Mouse (Mus musculus) lung, embryonic 16.5 days (tissue): Measurements from ENCODE around the gene Prkn. TPM values are rescaled to one million over a fixed set of nuclear protein-coding genes. Genes with fewer than 3 reads are reported as not detected.

Experiments used
- ATAC-seq: fragments of 200-750 bp; cut with Nextera tagmentation; 2 replicates; pipeline ENCODE4 v1.8.0; 2017; ENCODE audit warnings: low read depth, mild to moderate bottlenecking, moderate library complexity
- H3K27ac ChIP-seq: fragments of 300-500 bp; sonication (generic); 2 replicates; pipeline ENCODE4 v1.5.1; 2014; ENCODE audit warnings: mild to moderate bottlenecking, control low read depth, low read length
- H3K27me3 ChIP-seq: fragments of 300-500 bp; sonication (generic); 2 replicates; pipeline ENCODE4 v1.6.1; 2014; ENCODE audit warnings: low read depth, low read length, mixed read lengths; ENCODE audit not compliant: control insufficient read depth, insufficient read depth
- H3K36me3 ChIP-seq: fragments of 300-500 bp; sonication (generic); 2 replicates; pipeline ENCODE4 v1.6.1; 2014; ENCODE audit warnings: low read length; ENCODE audit not compliant: control insufficient read depth, insufficient read depth
- H3K4me1 ChIP-seq: fragments of 300-500 bp; sonication (generic); replicated peaks from 2 replicates; pipeline ENCODE4 v1.6.1; 2014; ENCODE audit warnings: low read length, mixed read lengths; ENCODE audit not compliant: control insufficient read depth, insufficient read depth
- H3K4me2 ChIP-seq: fragments of 300-500 bp; sonication (generic); 2 replicates; pipeline ENCODE4 v1.6.1; 2014; ENCODE audit warnings: low read depth, low read length, control low read depth
- H3K4me3 ChIP-seq: fragments of 300-500 bp; sonication (generic); 2 replicates; pipeline ENCODE4 v1.5.1; 2014; ENCODE audit warnings: mild to moderate bottlenecking, low read length, control low read depth
- H3K9ac ChIP-seq: fragments of 300-500 bp; sonication (generic); 2 replicates; pipeline ENCODE4 v1.6.1; 2014; ENCODE audit warnings: low read length, control low read depth
- H3K9me3 ChIP-seq: fragments of 300-500 bp; sonication (generic); 2 replicates; pipeline ENCODE4 v1.6.1; 2016; ENCODE audit warnings: low read length; ENCODE audit not compliant: control insufficient read depth
- WGBS: fragments of 180-500 bp; shearing (Covaris S2); extraction: QIAGEN DNeasy Blood & Tissue Kit; methylation state at CpG from one replicate; pipeline ENCODE4 v1.1.7; 2014; 5-methylcytosine and 5-hydroxymethylcytosine counted together
- polyA plus RNA-seq: library from polyadenylated mRNA; unstranded; fragments of >200 nt; fragmentation: Nextera tagmentation; extraction: Ambion mirVana; gene quantifications from 2 replicates; pipeline ENCODE4 v1.2.1, GENCODE M21; 2015

Prkn gene
- polyA plus RNA-seq, 1 experiment from 2014 or later = 1.8 TPM

DNA sequence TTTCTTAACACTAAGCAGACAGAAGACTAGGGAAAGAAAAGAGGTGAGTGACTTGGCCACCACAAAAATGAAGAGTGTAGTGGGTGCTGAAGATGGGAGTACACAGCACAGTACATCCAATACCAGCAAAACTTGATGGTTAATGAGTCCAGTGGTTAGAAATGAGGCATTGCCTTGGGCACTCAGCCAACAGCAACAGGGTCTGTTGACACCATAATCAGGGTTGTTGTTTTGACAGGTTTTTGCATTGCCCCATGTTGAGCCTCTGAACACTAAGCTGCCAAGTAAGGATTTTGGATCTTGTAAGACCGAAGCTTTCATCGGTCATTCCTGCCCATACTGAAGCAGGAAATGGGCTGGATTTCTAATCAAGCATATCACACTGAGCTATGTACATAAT lies 474.0 kb downstream of the Prkn start:
- H3K27ac ChIP-seq = no peak overlapping the region

DNA sequence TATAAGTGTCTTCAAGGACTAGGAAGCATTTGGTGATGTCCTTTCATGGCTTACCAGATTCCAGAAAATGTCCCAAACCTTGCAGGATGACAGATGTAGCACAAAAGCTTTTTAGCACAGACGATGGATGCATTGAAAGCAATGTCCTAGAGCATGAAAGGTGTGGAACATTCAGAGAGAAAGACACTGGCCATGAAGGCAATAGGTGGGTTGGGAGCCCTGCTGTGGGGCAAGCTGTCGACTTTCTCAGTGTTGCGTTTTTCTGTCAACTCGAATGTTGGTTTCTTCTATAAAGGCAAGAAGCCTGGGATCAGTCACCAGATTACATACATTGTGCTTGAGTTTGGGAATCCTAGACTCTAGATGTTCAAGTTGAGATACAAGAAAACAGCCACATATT lies 475.5 kb downstream of the Prkn start:
- no peak overlapping the region for H3K9ac ChIP-seq
- H3K4me1 ChIP-seq = no peaks in the 10 kb centered on the region
- H3K4me2 ChIP-seq = no peak overlapping the region
- ATAC-seq = no peak
- H3K27ac ChIP-seq = no peak overlapping the region
- 88% methylated on average over 4 of the region's 4 CpGs for WGBS
- no peaks in the 10 kb centered on the region for H3K36me3 ChIP-seq
- no peak overlapping the region for H3K4me3 ChIP-seq
- H3K9me3 ChIP-seq = no peaks in the 10 kb centered on the region
- H3K27me3 ChIP-seq = no peaks in the 10 kb centered on the region

More for the DNA sequence above, 474.0 kb downstream of the Prkn start:
- Histone ChIP-seq H3K4me2 (no peak overlapping the region), H3K36me3 (no peaks in the 10 kb centered on the region), H3K9me3 (no peaks in the 10 kb centered on the region), H3K4me3 (no peak overlapping the region), H3K4me1 (no peaks in the 10 kb centered on the region), H3K9ac (no peak overlapping the region), H3K27me3 (no peaks in the 10 kb centered on the region)
- no peak for ATAC-seq
- 87% methylated on average over 2 of the region's 2 CpGs for WGBS

DNA sequence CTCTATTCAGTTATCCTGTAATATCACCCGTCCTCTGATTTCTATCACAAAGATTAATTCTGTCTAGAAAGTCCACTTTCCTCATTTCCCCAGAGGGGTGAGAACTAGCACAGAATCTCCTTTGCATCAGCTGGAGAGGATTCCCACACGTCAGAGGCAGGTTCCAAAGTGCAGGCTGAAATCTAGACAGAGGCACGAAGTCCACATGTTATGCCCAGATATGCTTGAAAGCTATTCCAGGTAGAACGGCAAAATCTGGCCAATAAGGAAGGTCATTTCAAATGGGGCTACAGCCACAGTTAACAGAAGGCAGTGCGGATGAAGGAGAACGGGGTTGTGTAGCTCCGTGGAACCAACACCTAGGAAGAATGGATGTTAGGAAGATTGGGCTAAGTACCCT lies 478.8 kb downstream of the Prkn start:
- Histone ChIP-seq H3K27ac (no peak overlapping the region), H3K36me3 (no peaks in the 10 kb centered on the region), H3K9ac (no peak overlapping the region), H3K9me3 (no peaks in the 10 kb centered on the region), H3K27me3 (no peaks in the 10 kb centered on the region), H3K4me3 (no peak overlapping the region), H3K4me1 (no peaks in the 10 kb centered on the region), H3K4me2 (no peak overlapping the region)
- ATAC-seq = no peak
- WGBS = 87% methylated on average over 7 of the region's 7 CpGs

DNA sequence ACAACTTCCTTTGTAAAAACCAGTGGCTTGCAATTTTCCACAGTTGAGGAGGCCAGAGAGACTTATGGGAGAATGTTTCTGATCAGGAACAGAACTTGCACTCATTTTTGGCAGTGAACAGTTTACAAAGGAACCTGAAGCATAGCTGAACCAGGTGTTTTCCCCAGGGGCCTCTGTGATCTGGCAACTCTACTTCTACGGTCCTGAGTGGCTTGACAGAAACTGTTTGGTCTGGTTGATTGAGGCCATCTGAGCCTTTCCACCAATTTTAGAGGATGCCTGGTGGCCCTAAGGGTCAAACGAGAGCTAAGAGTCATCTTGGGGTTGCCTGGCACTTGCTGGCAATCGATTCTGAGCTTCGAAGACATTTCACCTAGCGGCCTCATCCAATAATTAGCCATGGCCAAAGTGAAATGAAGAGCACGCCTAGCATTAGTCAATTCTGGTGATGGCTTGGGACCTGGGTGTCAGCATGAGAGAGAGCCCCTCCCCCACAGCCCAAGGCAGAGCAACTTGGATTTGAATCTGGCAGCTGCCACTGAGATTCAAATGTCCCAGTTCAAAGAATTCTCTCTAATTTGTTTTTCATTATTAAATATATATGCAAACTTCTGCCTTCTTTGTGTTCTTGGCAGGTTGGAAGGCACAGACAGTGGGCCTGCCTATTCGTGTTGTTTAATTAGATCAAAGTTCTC lies 479.6 kb downstream of the Prkn start:
- H3K36me3 ChIP-seq = no peaks in the 10 kb centered on the region
- no peaks in the 10 kb centered on the region for H3K9me3 ChIP-seq
- no peak overlapping the region for H3K9ac ChIP-seq
- WGBS = 69% methylated on average over 7 of the region's 7 CpGs
- H3K4me2 ChIP-seq = no peak overlapping the region
- H3K27ac ChIP-seq = no peak overlapping the region
- no peaks in the 10 kb centered on the region for H3K27me3 ChIP-seq
- no peak for ATAC-seq
- no peak overlapping the region for H3K4me3 ChIP-seq
- no peaks in the 10 kb centered on the region for H3K4me1 ChIP-seq

DNA sequence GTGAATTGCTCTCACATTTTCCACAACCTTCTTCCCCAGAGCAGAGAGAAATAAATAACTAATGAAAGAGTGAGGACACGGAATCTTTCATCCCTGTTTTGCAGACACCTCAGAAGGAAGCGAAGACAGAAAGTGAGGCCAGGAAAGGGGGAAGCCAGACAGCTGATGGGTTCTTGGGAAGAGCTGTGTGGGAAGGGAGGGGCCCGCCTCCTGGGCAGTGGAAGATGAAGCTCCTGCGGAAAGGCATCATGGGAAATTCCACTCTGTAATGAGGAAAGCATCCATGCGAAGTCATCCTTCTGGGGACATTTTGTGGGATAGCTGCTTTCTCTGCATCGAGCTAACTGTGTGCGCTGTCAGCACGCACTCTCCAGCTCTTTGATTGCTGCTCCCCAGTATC lies 491.9 kb downstream of the Prkn start:
- no peaks in the 10 kb centered on the region for H3K4me1 ChIP-seq
- H3K27me3 ChIP-seq = no peaks in the 10 kb centered on the region
- no peak overlapping the region for H3K4me3 ChIP-seq
- H3K36me3 ChIP-seq = no peaks in the 10 kb centered on the region
- H3K27ac ChIP-seq = no peak overlapping the region
- no peak for ATAC-seq
- 64% methylated on average over 8 of the region's 8 CpGs for WGBS
- H3K4me2 ChIP-seq = no peak overlapping the region
- H3K9me3 ChIP-seq = no peaks in the 10 kb centered on the region
- H3K9ac ChIP-seq = no peak overlapping the region

DNA sequence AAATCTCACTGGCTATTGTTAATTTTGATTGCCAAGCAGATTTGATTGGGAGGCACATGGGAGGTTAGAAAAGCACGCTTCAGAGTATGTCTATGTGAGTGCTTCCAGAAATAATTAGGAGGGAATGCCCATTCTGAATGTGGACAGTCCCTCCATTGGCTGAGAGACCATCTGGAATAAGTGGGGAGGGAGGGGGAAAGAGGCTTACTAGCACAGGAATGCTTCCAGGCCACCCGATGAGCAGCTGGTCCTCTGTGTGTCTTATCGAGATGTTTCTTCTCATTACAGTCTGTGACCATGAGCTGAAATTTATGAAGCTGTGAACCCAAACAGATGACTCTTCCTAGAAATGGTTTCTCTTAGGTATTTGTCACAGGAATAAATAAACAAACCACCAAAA lies 493.6 kb downstream of the Prkn start:
- Histone ChIP-seq H3K4me3 (no peak overlapping the region), H3K4me2 (no peak overlapping the region), H3K27me3 (no peaks in the 10 kb centered on the region), H3K9ac (no peak overlapping the region), H3K9me3 (no peaks in the 10 kb centered on the region), H3K27ac (no peak overlapping the region), H3K36me3 (no peaks in the 10 kb centered on the region), H3K4me1 (no peaks in the 10 kb centered on the region)
- 84% methylated on average over 3 of the region's 3 CpGs for WGBS
- ATAC-seq = no peak

DNA sequence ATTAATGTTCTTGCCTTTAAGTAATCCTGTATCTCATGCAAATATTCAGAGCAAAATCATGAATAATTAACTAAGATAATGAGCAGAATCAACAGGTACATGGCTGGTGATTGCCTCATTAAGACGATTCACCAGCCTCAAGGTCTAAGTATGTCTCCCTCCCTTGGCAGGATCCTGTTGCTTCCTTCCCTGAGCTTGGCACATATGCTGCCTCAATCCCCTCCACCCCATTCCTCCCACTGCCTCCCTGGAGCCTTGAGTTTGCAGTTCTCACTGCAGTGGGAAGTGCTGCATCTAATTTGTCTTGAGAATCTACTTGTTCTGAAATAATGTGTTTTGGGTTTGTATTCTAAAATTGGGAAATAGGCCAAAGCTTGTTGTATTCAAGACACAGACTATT lies 496.0 kb downstream of the Prkn start:
- Histone ChIP-seq H3K4me1 (no peaks in the 10 kb centered on the region), H3K27ac (no peak overlapping the region), H3K9me3 (no peaks in the 10 kb centered on the region), H3K27me3 (no peaks in the 10 kb centered on the region), H3K4me3 (no peak overlapping the region), H3K36me3 (no peaks in the 10 kb centered on the region), H3K9ac (no peak overlapping the region), H3K4me2 (no peak overlapping the region)
- ATAC-seq = no peak
- 68% methylated on average over 1 of the region's 1 CpGs for WGBS

DNA sequence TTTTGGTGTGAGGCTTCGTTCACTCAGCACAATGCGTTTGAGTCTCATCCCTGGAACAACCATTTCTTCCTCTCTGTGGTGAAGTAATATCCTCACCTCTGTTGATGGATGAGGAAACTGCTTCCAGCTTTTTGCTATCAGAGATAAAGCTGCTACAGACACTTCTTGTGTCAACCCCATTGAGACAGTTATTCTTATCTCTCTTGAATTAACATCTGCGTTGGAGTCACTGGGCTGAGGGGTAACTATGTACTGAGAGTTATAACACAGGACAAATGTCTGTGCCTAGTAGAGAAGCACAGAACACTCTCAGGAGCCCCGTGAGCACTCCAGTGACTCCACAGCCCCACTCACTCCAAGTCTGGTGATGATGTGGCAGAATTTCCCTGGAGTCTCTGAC lies 500.2 kb downstream of the Prkn start:
- WGBS = 37% methylated on average over 4 of the region's 4 CpGs

DNA sequence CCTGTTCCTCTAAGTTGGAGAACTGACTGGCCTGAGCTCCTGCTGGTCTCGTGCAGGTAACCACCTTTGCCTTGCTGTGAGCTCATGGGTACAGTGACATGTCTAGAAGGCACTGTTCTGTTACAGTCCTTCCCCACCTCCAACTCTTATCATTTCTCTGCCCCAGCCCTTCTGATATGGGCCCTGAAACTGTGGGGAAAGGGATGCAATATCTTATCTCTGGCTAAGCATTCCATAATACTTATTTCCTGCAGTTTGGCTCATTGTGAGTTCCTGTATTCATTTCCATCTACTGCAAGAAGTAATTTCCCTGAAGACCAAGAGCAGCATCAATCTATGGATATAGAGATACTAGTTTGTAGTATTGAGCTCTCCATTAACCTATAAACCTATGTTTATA lies 506.1 kb downstream of the Prkn start:
- H3K9ac ChIP-seq = no peak overlapping the region
- H3K36me3 ChIP-seq = no peaks in the 10 kb centered on the region
- WGBS = 53% methylated on average over 1 of the region's 1 CpGs
- no peaks in the 10 kb centered on the region for H3K9me3 ChIP-seq
- no peak overlapping the region for H3K27ac ChIP-seq
- no peak overlapping the region for H3K4me3 ChIP-seq
- H3K27me3 ChIP-seq = no peaks in the 10 kb centered on the region
- no peaks in the 10 kb centered on the region for H3K4me1 ChIP-seq
- ATAC-seq = no peak
- no peak overlapping the region for H3K4me2 ChIP-seq

More for the DNA sequence above, 500.2 kb downstream of the Prkn start:
- Histone ChIP-seq H3K27me3 (no peaks in the 10 kb centered on the region), H3K4me1 (no peaks in the 10 kb centered on the region), H3K9me3 (no peaks in the 10 kb centered on the region), H3K9ac (no peak overlapping the region), H3K4me3 (no peak overlapping the region), H3K27ac (no peak overlapping the region), H3K36me3 (no peaks in the 10 kb centered on the region), H3K4me2 (no peak overlapping the region)
- no peak for ATAC-seq
